Mouse (Mus musculus): ENCODE results near the gene Tle4.

GRCm38 (mm10) chr19:14578016-14578415, 19.8 kb downstream of the Tle4 start:
- TF ChIP-seq CTCF (IDR thresholded peaks at IDR 0.05) (no peak), POLR2A (IDR thresholded peaks at IDR 0.05; ENCODE audit: insufficient read depth, low read depth, low read length) (no peak)

Data from heart, adult 2 months (tissue).